Mouse (Mus musculus) heart, adult 18-20 months (tissue): Measurements from ENCODE around the gene Galnt15. TPM values are rescaled to one million over a fixed set of nuclear protein-coding genes. Genes with fewer than 3 reads are reported as not detected.

ENCODE experiments used
- DNase-seq, 2 experiments: peaks; one replicate each; pipeline ENCODE4 v3.0.0; 2021 to 2022; ENCODE audit warnings: mixed read lengths in 1 of 2
- total RNA-seq, 2 experiments: library from RNA; stranded (reverse); gene quantifications; 2 replicates each; pipeline ENCODE4 v1.2.3; 2021

Galnt15 gene
- total RNA-seq, 2 experiments from 2014 or later = 13.5 to 14.5 TPM

DNA sequence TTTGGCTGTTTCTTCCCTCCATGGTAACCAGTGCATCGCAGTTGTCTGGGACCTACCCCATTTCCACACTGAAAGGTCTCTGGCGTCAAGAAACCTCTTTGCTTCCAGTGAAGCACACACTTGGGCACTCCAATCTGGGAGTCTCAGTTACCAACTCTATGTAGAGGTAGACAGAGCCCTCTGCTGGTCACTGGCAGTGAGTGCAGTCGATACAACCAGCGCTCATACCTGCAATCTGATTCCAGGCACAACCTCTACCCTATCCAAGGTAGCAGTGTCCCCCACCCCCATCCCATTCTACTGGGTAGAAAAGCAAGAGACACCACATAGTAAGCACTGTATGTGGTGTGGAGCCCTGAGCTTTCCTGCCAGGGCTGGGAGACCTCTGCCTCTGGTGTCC is 3.7 kb downstream of the Galnt15 start:
- peak; percentile 79 to 86 for DNase-seq

DNA sequence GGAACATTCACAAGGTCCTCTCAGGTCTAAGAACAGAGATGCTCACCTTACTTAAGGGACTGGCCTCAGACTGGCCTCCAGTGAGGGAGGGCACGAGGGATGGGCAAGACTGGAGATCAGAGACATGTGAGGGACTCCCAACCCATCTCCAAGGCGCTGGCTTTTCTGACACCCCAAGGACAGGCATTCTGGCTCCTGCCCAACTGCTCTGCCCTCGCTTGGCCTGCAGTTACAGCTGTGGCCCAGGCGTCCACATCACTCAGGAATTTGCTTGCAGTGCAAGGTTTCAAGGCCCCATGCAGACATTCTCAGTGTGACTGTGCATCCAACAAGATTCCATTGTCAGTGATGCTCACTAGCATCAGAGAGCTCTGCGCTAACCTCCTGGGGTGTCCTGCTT is 7.7 kb downstream of the Galnt15 start:
- DNase-seq = no peak

DNA sequence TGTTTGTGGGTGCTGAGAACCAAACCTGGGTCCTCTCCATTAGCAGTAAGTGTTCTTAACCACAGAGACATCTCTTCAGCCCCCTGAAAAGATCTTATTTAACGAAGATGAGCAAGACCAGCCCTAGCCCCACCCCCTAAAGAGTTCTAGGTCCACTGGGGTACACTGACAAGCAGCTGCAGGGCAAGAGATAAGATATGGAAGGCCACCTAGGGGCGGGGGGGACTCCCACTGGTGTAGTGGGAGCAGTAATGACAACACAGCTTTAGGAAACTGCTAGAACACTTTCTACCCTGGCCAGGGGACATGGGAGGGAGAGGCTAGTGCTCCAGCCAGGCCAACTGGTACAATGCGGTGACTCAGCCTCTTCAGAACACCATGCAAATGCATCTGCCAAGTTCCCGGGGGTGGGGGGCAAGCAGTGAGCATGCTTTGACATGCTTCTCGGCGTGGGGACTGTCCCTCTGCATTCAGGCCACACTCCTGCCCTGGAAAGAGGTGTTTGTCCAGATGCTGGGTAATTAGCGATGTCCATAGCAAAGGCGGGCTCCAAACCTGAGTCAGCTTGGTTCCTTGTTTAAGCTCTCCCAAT is 9.0 kb downstream of the Galnt15 start:
- DNase-seq = peak in 1 of 2 experiments; percentile 54

- no peak for DNase-seq
These were observed 13.3 kb downstream of the Galnt15 start for GRCm38 (mm10) chr14:32042108-32042507.

GRCm38 (mm10) chr14:32046357-32046756 is 17.6 kb downstream of the Galnt15 start:
- peak; percentile 38 to 40 for DNase-seq

- no peak for DNase-seq
These were observed 21.4 kb downstream of the Galnt15 start for GRCm38 (mm10) chr14:32050171-32050570.

DNA sequence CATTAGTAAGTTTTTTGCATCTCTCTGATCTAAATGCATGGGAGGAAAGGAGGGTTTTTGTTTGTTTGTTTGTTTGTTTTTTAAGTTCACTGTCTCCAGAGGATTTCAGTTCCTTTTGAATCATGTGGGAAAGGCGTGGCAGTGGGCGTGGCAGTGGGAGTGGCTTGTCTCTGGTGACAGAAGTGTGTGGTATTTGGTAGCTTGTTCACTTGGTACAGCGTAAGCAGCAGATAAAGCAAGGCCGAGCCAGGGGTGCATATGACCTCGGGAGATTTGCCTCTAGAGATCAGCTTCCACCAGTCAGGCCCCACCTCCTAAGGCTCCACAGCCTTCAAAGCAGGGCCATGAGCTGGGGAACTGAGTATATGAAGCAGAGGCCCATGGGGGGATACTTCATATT is 25.1 kb downstream of the Galnt15 start:
- no peak for DNase-seq

GRCm38 (mm10) chr14:32054788-32055187 is 26.0 kb downstream of the Galnt15 start:
- DNase-seq = no peak

- DNase-seq = peak; percentile 57 to 64
These were observed 27.0 kb downstream of the Galnt15 start for GRCm38 (mm10) chr14:32055781-32056180.

- DNase-seq = peak in 1 of 2 experiments; percentile 72
These were observed 27.9 kb downstream of the Galnt15 start for GRCm38 (mm10) chr14:32056675-32057074.

DNA sequence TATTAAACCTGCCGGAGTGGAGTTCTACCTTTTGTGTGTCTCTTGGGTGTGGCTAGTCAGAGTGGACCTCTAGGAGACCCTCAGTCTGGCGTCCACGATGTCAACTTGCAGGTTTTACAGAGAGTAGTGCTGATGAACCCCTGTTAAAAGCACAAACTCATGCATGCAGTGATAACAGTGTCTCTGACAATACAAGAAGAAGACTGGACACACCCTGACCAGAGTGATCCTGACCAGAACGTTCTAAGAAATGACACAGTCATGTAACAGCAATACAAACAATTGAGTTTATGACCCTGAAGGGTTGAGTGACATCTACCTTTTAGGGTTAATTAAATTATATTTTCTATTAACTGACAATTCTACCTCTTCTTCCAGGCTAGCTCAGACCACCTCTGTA is 28.9 kb downstream of the Galnt15 start:
- no peak for DNase-seq

- no peak for DNase-seq
These were observed 32.6 kb downstream of the Galnt15 start for GRCm38 (mm10) chr14:32061398-32061797.

DNA sequence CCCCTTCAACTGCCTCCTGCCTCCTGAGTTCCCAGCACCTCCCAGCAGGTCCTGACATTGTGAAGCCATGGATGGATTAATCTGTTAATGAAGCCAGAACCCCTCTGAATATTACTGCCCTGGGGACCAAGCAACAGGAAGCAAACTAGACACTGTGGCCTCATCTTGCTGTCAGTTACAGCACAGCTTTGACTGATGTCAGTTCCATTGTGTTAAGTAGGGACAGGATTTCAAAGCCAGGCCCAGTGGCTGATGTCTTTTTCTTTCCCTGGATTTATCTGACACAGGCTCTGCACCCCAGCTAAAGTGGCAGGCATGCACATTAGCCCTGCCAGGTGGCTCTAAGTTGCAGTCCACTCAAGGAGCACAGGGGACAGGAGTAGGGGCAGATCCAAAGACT is 44.0 kb downstream of the Galnt15 start:
- peak in 1 of 2 experiments; percentile 24 for DNase-seq

DNA sequence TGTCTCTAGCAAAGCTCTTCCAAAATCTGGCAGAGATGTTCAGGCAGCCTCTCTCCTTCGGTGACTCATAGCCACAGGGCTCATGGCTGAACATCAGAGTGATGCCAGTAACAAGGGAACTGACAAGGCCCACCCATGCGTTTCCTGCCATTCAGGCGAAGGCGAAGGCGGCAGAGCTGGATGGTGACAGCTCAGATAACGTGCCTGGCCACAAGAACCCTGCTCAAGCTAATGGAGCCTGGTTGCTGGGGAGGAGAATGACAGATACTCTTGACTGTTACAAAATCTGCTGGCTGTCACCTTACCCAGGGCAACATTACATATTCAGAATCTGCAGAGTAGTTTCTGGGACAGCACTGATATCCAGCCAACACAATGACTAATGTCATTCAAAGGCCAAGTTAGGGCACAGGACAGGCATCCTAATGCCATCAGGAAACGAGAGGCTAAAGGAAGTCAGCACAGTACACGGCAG is 44.5 kb downstream of the Galnt15 start:
- peak; percentile 73 to 86 for DNase-seq

- DNase-seq = no peak
These were observed 45.1 kb downstream of the Galnt15 start for GRCm38 (mm10) chr14:32073901-32074300.

GRCm38 (mm10) chr14:32076896-32077575 is 48.2 kb downstream of the Galnt15 start:
- peak; percentile 61 to 90 for DNase-seq

DNA sequence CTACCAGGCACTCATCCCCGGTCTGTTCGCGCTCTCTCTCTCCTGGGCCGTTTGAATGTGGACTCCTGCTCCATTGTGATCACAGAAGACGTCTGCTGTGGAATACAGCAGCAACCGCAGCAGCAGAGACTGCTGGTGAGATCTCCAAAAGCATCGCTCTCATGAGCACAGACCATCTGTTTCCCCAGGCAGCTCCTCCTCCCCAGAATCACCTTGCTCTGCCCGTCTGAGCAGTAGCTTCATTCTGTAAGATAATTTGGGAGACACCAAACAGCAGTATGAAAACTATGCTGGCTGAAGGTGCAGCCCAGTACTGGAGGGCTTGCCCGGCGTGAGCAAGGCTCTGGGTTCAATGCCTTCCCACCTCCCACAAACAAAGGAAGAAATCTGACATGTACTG is 52.2 kb downstream of the Galnt15 start:
- DNase-seq = no peak

DNA sequence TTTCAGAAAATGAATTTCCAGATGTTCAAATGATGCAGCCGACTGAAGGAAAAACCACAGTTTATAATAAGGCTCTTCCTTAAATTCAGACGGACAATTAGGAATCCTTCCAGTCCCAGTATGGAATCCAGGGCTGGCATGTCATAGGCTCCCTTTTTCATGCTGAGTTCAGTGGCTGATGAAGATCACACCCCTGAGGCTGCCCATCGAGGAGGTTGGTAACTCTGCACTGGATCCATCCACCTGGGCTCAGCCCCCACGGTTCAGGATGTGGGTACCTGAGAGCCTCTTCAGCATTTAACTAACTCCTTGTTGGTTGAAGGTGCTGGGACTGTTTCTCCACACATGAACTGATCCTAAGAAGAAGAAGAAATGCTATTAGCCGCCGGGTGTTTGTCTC is 54.1 kb downstream of the Galnt15 start:
- no peak for DNase-seq

DNA sequence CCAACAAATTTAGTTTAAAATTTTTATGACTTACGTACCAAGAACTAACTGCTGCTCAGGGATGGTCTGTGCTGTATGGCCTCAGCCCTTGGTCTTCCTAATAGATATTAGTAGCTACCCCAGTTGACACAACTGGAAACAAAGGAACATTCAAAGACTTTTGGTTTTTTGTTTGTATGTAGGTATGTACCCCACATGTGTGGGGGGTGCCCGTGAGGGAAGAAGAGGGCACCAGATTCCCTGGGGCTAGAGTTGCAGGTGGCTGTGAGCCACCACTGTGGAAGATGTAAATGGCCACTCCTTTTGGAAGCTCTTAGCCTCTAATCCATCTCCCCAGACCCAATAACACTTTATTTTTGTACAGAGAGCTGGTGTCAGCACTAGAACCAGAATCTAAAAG is 54.7 kb downstream of the Galnt15 start:
- DNase-seq = no peak

- no peak for DNase-seq
These were observed 56.1 kb downstream of the Galnt15 start, which contains the start of gene Oxnad1 for GRCm38 (mm10) chr14:32084761-32085485. TSS of gene Oxnad1 (plus strand) at chr14:32085374.

DNA sequence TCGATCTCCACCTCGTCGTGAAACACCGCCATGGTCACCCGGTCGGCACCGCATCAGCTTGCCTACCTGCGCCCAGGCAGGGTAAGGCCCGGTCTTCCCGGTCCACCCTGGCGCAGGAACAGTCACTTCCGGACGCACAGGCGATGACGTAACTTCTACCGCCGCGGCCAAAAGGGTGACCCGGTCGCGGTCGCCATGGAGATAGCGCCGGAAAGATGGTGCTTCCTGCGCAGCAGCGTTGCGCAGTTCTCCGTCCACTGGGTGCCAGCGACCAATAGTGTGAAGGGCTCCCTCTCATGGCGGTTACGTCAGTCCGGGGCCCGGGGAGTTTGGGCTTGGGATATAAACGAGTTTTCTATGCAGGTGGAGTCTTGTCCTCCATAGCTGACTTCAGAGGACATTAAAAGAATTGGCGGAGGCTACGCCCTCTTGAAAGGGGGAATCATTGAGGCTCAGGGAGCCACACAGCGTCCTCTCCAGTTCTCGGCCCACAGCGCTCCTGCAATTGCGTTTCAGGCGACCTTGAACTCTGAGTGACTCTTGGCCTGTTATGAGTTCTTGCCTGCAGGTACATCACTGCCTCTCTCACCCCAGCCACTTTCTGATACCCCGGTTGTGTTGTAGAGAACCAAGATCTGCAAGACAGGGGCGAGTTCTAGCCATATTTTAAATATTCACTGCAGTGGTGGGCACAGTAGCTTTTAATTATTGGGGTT is 56.9 kb downstream of the Galnt15 start, which contains the start of gene Dph3:
TSS of gene Dph3 (minus strand) at position 244 of the 716 bp plus-strand sequence.
- DNase-seq = peak; percentile 99

DNA sequence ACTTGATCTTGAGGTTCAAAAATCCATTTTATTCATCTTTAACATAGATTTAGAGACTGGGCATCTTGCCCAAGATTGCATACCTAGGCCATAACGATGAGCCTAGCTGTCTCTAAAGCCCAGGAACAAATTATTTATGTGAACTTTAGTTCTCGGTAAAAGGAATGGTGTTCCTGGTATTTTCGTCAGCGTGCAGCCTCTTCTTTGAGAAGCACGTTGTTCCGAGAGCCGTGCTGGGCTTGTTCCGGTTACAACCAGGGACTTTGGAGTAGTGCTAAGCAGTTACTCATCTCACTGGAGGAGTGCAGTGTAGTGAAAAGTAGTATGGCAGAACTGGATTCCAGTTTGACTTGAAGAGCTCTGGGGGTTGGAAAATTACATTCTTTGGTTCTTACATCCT is 57.4 kb downstream of the Galnt15 start:
- DNase-seq = no peak
